Mouse (Mus musculus): Measurements from ENCODE around the gene Dync2li1.

The Dync2li1 gene

DNA sequence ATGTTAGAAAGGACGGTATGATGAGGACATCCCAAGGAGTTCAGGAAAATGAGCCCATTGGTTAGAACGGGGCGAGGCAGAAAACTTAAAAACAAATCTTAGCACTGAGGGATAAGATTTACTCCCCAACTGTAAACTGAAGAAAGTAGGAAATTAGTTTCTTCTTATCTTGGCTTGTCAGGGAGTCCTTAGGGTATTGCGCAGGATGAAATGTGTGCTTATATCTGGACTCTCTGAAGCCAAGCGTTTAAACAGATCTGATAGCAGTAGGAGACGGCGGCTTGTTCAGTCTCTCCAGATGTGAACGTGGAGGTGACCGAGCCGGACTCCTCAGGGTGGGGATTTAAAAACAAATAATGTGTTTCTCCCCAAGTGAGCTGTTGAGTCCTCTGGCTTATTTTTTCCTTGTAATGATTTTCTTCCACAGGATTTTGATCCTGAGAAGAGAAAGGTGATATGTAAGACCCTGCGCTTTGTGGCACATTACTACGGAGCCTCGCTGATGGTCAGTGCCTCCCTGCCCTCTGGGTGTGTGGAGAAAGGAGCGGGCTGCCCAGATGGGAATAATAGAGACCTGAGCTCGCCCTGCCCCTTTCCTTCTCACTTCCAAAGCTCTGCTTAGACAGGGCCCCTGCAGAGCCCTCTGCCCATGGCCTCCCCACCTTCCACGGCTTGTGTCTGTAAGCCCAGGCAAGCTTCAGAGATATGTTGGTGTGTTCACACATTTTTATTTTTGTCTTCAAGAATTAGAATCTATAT, 18.2 kb downstream of the Dync2li1 start:
- DNase-seq (ENCODE audit: extremely low read depth, insufficient read length, low spot score): no peak

DNA sequence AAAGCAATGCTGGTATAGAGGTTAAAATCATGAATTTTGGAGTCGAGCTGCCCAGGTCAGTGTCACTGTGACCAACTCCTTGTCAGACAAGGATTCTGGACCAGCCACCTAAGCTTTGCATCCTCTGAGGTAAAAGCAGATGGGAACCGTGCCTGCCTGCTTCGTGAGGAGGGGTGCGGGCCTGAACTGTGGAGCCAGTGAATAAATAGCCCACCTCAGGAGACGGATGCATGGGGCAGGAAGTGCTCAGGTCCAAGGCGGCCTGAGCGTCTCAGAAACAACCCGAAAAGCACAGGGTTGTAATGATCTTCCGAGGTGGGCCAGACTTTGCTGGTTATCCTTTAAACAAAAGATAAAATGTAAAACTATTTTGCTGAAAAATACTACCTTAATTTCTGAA, 18.8 kb downstream of the Dync2li1 start:
- DNase-seq (ENCODE audit: extremely low read depth, insufficient read length, low spot score): no peak

DNA sequence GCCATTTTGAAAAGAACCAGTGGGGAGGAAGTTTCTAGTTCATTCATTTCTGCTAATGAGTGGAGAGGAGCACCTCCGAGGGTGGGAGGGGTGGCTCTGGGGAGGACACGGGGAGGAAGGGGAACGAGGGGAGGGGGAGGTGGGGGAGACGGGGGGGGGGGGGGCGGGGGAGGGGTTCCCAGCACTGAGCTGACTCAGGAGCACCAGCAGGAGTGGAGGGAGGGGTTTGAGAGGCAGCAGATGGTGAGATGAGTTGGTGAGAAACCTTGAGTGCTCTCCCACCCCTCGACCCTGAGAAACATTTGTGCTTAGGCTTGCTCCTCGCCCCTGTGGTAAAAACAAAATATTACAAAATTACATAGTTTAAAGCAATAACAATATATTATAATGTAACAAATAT, 19.6 kb downstream of the Dync2li1 start:
- DNase-seq (ENCODE audit: extremely low read depth, insufficient read length, low spot score): no peak

DNA sequence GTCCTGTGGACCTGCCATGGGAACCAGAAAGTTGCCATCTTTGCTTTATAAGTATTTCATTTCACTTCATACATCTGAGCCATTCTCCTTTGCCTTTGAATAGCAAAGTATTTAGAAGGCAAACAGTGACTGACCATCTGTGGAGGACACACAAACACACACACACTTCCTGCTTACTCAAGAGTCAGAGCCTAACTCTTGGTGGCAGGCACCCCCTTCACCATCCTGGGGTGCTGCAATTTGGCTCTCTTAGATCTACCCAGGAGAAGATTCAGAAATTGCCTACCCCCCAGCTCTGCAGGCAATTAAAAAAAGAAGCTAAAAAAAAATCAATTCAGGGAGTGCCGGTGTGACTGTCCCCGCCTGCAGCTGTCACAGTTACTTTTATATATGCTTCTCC, 20.2 kb downstream of the Dync2li1 start:
- DNase-seq (ENCODE audit: extremely low read depth, insufficient read length, low spot score): no peak

DNA sequence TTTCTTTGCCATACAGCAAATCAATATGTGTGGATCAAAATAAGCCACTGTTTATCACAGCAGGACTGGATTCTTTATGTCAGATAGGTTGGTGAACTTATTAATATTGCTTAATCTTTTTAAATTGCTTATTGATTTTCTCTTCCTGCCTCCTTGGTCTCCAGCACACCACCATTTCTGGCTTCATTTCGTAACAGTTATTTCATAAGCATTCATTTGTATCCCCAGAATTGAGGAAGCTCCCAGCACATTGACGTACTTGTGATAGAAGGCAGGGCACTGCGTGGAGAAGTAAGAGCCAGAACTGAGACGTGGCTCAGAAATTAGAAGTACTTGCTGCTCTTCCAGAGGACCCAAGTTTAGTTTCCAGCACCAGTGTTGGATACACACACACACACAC, 21.3 kb downstream of the Dync2li1 start:
- DNase-seq (ENCODE audit: extremely low read depth, insufficient read length, low spot score): no peak

DNA sequence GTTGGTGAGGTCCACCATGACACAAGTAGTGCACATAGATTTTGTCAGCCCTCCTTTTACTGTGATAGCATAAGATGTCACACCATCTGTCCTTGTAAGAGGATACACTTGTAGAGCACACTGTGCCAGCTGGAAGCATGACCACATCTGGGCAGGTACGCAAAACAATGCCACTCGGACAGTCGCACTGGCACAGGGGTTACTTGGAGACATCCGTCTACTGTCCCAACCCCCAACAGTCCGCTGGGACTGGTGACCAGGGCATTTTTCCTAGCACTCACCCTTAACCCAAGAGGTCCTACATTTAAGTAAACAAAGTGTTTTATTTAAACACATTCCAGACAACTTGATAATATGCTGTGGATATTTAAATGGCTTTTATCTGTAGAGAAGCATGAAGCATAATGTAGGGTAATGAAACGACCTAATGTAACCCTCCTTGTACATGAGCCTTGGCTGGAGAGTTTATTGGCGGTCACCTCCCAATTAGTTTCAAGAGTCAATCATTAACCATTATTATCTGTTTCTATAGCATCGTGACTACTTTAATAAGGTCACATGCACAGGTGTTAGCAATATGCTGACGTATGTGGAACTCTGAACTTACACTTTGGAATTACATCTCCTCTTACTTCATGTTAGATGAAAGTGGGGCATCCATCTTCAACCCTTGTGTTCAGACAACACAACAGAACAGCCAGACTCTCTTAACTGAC, 24.2 kb downstream of the Dync2li1 start:
- no peak for DNase-seq (ENCODE audit: extremely low read depth, insufficient read length, low spot score)

DNA sequence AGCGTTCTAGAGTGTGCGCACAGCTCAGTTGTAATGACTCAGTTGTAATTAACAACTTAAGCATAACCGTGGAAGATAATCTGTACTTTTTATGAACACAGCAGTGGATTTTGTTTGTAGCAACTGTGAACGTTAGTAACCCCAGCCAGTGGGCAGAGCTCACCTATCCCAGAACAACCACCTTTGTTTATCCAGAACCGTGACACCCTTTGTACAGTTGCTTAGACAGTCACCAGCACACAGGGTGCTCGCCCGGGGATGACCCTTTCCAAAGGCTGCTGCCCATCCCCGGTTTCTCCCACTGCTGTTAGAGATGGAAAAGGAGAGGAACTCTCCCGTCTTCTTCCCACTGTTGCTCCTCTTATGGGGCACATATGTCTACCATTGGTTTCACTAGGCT, 27.2 kb downstream of the Dync2li1 start:
- DNase-seq (ENCODE audit: extremely low read depth, insufficient read length, low spot score): no peak

DNA sequence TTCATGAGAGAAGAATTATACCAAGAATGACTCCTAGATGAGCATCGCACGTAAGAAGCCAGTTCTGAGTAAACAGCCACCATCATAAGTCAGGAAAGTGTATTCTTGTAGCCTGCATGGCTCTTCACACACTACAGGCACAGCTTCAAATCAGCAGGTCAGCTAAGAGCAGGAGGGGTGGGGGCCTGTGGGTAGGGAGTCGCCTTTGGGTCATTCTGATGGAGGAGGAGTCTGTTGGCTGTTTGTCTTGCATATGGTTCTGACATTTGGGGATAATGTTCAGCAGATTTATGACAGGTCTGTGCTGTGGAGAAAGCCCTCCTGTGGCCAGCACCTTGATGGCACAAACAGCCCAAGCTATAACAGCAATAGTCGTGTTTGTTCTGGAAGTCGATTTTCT, 29.9 kb downstream of the Dync2li1 start:
- no peak for DNase-seq (ENCODE audit: extremely low read depth, insufficient read length, low spot score)

DNA sequence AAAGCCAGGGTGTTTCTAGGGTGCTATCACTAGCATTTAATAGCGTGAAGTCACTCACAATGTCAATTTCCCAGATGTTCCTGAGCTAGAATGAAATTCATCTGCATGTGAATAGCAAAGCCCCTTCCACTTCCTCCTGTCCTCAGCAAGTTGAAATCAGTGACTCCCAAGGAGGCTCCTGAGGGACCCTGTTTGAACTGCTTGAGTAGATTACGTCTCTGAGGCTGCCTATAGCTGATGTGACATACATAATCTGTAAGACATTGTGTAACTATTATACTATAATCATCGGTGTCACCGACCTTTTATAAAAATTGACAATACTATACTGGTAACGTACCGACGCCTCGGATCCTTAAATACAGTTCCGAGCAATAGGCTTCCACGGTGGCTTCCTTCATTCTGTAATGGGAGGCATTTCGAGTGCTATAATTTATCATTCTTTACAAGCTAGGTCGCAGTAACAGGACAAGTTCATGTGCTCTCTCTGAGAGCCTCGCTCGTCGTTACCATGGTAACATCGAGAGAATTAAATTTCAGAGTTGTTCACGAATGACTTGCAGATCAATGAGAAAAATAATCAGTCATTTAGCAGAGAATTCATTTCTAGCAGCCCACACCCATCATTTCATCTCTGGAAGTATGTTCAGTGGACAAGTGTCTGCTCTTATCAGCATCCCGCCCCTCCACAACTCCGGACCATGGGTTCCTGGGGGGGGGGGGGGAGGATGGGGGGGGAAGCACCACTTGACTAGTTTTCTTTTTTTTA, 30.5 kb downstream of the Dync2li1 start:
- no peak for DNase-seq (ENCODE audit: extremely low read depth, insufficient read length, low spot score)

DNA sequence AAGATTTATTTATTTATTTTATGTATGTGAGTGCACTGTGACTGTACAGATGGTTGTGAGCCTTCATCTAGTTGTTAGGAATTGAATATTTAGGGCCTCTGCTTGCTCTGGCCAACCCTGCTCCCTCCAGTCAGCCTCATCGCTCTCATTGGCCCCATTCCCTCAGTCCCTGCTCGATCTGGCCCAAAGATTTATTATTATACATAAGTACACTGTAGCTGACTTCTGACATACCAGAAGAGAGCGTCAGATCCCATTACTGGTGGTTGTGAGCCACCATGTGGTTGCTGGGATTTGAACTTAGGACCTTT, 31.1 kb downstream of the Dync2li1 start:
- DNase-seq (ENCODE audit: extremely low read depth, insufficient read length, low spot score): no peak

DNA sequence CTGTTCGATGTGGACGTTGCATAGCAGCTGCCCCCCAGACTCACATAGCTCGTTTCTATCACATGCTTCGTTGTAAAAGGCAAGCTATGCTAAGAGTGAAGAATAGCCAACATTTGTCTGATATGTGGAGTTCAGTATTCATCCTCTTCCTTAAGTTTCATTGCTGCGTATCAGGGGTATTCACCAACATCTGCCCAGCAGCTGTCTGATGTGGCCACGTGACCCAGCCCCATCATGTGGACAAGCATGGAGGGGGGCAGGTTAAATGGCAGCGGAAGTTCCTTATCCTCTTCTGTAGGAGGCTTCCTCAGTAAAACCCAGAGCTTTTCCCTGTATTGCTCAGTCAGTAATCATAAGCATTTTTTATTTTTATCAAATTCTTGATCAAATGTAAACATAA, 31.5 kb downstream of the Dync2li1 start:
- DNase-seq (ENCODE audit: extremely low read depth, insufficient read length, low spot score): no peak

DNA sequence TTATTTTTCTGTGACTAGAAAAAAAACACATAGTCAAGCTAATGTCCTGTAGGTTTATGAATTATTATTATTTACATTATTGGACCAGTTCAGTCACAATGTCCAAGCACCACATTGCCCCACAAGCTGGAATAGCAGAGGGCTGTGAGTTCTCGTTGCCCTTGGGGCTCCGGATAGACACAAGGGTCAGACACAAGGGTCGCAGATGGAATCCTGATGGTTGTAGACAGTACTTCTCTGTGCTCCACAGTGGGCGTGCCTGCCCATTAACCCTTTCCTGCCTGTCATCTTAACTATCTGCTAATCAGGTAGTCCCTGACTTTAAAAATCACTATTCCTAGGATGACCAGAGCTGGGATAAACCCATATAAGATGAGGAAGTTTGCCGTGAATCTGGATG, 31.9 kb downstream of the Dync2li1 start:
- no peak for DNase-seq (ENCODE audit: extremely low read depth, insufficient read length, low spot score)

DNA sequence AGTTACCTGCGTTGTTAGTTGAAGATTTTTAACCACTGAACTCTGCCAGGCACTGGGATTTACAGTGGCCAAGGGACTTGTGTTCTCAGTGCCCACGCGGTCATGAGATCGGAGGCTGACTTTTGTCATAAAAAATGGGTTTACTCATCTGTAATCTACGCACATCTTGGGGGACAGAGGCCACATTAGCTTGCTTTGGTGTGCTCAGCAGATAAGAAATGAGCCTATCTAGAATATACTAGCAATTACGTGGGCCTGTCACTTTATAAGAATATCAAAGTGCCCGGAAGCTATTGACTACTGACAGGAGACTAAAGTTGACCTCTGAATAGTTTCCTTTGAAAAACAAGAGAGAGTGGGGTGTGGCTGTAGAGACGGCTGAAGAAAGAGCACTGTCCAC, 32.7 kb downstream of the Dync2li1 start:
- no peak for DNase-seq (ENCODE audit: extremely low read depth, insufficient read length, low spot score)

DNA sequence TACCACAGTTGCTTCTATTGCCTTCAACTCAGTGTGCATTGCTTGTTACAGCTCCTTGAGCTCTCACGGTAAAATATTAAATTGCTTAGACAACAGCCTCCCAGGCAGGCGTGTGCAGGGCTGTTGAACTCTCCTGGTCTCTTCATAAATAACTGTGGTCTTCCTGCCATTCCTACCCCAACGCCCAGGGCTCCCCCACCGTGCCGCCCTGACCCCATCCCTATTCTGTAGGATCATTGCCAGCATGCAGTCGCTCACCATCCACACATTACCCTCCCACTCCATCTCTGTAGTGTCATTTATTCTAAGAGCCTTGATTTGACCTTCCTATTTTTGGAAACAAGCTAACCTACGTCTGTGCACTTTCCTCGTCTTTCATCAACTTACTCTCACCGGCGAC, 38.8 kb downstream of the Dync2li1 start:
- no peak for DNase-seq (ENCODE audit: extremely low read depth, insufficient read length, low spot score)

DNA sequence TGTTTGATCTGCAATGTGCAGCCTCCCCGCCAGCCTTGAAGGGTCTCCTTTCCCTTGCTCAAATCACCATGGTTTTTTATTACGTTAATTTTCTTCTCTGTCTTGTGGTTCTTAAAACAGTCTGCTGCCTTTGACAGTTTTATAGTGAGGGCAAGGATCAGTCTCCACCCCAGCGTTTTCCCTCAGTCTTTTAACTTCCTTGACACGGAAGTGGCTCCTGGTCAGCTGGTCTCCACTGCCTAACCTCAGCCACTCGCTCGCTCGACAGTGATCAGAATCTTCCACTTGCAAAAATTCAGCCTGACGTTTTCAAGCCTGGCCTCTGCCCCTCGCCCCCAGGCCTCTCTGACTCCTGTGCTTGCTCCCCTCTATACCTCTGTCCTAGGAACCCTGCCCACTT, 39.4 kb downstream of the Dync2li1 start:
- DNase-seq (ENCODE audit: extremely low read depth, insufficient read length, low spot score): no peak

DNA sequence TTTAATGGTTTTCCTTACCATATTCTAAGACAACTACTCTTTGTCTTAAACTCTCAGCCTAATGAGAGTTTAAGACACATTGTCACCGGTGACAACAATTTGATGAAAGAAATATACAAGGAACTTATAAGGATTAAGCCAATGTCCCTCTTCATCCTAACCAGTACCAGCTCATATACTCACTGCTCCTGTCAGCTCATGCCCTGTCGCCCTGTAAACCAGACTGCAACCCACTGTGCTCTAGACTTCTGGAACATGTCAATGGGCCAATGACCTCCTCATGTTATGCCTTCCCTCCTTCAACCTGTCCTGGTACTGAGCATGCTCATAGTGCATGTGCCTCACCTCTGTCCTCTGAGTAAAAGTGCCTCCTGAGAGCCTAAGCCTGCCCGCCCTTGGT, 41.6 kb downstream of the Dync2li1 start:
- no peak for DNase-seq (ENCODE audit: extremely low read depth, insufficient read length, low spot score)

DNA sequence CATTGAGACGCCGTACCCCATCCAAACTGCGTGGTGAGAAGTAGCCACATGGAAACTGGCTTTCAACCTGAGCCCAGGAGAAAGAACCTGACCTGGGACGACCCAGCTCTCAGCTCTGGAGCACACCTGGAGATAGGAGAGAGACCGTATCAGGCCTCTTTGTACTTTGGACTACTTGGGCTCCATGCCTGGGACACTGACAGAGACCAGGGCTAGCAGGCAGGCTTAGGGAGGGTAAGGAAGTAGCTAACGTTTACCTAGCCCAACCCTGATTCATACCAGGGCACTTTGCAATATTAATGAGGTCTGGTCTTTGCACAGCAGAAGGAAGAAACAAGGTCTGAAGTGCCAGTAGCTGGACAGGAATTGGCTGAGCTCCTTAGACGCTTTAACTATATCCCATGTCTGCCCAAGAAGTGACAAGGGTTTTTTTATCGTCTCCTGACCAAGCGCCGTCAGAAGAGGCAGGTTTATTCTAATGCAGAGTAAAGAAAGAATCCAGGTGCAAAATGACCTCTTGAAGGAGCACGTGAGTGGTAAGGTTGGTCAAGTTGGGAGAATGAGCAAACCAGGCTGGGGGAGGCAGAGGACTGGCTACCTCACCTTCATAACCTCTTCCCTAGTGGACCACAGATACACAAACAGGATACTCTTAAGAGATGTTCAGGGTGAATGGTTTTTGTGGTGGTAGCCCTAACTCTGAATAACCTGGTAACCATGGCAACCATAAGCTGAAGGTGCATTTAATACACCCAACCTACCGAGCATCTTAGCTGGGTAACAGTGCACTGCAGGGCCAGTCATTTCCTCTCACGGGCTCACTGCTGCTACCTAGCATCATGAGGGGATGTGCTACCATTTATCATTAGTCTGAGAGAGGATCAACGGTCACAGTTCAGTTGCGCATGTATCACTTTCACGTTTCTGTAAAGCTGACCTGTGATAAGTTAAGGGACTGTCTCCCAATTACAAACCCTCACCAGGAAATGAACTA, 46.4 kb downstream of the Dync2li1 start:
- no peak for DNase-seq (ENCODE audit: extremely low read depth, insufficient read length, low spot score)

DNA sequence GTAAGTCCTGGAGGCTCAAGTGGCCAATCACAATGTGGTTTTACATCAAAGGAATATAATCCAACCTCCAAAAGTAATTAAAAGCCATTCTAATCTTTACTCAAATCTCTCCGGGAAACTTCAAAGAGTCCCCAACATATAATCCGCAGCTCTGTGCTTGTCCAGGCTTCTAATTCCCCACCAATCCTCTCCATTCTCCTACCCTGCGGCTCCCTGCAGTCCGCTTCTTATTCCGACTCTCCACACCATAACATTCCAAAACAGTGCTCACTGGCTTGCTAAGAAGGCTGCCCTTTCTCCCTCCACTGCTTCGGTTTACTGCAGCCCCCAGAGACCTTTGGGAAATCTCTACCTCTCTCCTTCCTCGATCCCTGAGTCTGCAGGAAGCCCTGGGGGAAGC, 47.8 kb downstream of the Dync2li1 start:
- DNase-seq (ENCODE audit: extremely low read depth, insufficient read length, low spot score): no peak

DNA sequence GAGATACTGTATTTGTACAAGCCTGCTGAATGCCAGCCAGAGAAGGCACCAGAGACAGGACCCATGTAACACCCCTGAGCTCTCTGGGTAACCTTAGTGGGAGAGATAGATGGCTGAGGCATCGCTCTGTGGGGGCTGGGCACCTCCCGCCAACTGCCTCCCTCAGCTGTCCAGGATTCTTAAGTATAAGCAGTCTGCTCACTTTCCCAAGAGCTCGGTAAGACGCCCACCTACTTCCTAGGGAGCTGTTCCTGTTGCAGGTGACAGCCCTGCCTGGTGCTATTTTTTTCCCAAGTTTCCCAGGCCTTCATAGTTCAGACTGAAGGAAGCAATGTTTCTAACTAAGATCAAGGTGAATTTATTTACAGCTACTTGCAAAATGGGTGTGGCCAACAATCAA, 48.9 kb downstream of the Dync2li1 start:
- no peak for DNase-seq (ENCODE audit: extremely low read depth, insufficient read length, low spot score)

DNA sequence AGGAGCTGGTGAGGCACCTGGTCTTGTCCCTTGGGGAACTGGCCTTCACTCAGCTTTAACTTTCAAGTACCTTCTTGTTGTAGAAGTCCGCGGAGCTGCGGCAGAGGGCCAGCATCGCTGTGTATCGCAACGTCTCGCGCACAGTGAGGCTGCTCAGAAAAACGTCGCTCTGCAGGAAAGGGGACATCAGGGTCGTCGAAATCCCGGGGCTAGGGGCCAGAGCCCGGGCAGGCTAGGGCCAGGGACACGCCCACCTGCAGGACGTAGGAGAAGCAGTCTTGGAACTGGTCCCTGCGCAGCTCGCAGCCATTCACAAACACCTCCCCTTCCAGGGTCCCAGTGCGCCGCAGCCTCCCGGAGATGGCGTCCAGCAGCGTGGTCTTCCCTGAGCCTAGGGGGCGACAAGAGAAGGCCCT, 49.7 kb downstream of the Dync2li1 start, which contains the start of gene Abcg8:
Abcg8 (plus strand) TSS at position 352 of the 416 bp plus-strand sequence.
- peak; percentile 13 for DNase-seq (ENCODE audit: extremely low read depth, insufficient read length, low spot score)

DNA sequence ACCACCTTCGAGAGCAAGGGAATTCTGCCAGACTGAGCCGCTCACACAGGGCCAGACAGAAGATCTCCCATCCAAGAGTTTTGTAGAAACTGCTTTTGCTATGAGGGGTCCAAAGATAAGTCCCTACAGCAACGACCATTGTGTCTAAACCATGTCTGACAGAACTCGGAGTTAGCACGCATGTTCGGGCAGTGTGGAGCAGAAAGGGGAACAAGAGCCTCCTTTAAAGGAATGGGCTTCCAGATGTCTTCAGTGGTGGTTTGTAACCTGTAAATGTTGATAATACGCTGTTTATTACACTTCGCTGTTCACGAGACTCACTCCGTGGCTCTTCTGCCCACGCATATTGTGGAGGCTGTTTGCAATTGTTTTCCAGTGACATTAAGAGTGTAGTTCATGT, 51.3 kb downstream of the Dync2li1 start:
- DNase-seq (ENCODE audit: extremely low read depth, insufficient read length, low spot score): no peak

Measured in 3134 (cell line).